Mouse (Mus musculus) embryo, embryonic 9.5 days (tissue): Measurements from ENCODE around the gene Cyp17a1.

Experiments used
- DNase-seq: peaks from one replicate; pipeline ENCODE4 v3.0.0-alpha.2; 2017; ENCODE audit errors: extremely low spot score

Cyp17a1 gene

GRCm38 (mm10) chr19:46670691-46671090 is 2.3 kb downstream of the Cyp17a1 start:
- peak; percentile 66 for DNase-seq

GRCm38 (mm10) chr19:46669802-46670201 is 3.2 kb downstream of the Cyp17a1 start:
- no peak for DNase-seq

GRCm38 (mm10) chr19:46668263-46668662 is 4.7 kb downstream of the Cyp17a1 start:
- DNase-seq: no peak

- DNase-seq: no peak
Measured at GRCm38 (mm10) chr19:46667300-46667699, 5.7 kb downstream of the Cyp17a1 start.

DNA sequence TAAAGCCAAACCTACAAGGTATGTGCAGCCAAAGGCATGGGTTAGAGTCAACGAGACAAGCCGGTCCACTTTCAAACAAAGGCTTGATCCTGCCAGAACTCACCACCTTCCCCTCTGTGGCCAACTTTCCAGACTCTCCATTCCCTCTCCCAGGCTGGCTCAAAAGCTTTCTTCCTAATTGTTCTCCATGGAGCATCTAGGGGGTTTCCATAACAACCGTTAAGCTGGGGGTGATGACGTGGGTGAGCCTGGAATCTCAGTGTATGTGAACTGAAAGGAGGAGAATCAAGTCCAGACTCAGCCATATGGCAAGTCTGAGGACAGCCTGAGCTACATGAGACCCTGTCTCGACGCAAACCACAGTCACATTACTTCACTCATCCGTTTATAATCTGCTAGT is 7.5 kb downstream of the Cyp17a1 start:
- DNase-seq: no peak

DNA sequence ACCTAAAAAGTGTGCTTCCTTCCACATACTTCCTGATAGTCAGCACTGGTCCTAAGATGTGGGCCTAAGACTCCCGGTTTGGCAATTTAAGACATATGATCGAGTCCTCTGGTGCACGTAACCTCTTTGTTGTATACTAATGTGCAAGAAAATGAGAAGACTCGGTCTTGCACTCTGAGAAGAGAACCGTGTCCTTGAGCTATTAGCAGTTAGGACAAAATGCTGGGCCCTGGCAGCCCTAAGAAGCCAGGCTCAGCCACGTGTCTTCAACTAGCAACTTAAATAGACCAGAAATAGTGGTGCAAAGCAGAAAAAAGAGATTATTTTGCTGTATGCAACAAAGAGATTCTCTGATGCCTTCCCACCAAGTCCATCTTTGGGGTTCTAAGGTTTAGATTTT is 10.2 kb downstream of the Cyp17a1 start:
- DNase-seq: no peak

- DNase-seq: no peak
Measured at GRCm38 (mm10) chr19:46662214-46662613, 10.8 kb downstream of the Cyp17a1 start.

GRCm38 (mm10) chr19:46661511-46661910 is 11.5 kb downstream of the Cyp17a1 start:
- DNase-seq: no peak

- no peak for DNase-seq
Measured at GRCm38 (mm10) chr19:46658851-46659250, 14.1 kb downstream of the Cyp17a1 start.

DNA sequence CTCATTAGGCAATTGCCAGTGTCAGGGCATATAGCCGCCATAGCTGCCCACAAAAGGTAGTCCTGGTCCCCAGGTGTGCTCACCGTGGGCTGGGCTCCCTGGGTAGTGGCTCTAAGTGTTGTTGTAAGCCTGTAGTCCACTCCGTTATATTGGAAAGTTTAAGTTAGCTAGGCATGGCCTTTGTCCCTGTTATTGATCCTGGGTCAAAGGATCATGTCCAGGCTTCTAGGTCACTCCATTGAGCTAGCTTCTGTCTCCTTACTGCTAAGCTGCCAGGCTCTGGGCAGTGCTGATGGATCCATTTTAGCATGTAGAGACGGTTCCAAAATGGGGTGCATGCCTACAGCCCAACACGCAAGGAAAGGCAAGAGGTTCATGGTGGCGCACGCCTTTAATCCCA is 14.6 kb downstream of the Cyp17a1 start:
- DNase-seq: no peak

DNA sequence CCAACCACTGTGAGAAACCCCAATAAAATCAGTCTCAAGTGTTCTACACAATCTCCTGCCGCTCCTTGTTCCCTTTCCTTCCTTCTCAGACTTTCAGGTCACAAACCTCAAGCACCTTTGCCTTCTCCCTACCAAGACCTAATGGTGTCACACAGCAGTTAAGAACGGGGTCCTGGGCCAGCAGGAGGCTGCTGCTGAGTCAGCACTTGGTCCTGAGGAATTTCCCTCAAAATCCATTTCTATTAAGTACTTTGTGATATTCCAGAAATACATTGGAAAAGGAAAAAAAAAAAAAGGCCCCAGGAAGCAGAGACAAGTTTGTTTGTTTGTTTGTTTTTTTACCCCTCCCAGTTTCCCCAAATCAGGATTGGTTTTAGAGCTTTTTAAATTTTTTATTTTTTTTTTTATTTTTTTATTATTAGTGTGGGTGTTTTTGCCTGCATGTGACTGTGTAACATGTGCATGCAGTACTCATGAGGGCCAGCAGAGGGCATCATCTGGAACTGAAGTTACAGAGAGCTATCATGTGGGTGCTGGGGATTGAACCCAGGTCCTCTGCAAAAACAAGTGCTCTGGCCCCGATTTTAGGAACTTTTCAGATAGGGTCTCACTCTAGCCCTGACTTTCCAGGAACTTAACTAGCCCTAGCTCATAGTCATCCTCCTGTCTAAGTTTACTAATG is 15.5 kb downstream of the Cyp17a1 start:
- no peak for DNase-seq

GRCm38 (mm10) chr19:46656151-46656840 is 16.7 kb downstream of the Cyp17a1 start:
- no peak for DNase-seq

GRCm38 (mm10) chr19:46655626-46656025 is 17.3 kb downstream of the Cyp17a1 start:
- no peak for DNase-seq

GRCm38 (mm10) chr19:46653616-46654235 is 19.2 kb downstream of the Cyp17a1 start:
- DNase-seq: no peak

DNA sequence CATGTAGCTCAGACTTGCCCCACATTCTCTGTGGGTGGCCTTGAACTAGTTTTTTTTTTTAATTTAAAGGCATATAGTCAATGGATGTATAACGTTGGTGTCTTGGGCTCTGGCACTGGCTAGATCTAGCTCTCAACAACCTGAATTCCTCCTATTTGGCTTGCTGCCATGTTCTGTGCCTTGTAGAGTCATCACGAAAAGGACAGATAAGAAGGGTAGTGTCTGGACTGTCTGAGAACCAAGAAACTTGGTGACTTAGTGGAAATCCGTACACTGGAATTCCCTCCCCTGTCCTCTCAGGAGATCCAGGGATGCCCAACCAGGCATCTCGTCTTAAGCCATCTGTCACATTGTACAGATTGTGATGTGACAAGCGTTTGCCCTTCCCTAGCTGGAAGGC is 19.8 kb downstream of the Cyp17a1 start:
- DNase-seq: no peak

DNA sequence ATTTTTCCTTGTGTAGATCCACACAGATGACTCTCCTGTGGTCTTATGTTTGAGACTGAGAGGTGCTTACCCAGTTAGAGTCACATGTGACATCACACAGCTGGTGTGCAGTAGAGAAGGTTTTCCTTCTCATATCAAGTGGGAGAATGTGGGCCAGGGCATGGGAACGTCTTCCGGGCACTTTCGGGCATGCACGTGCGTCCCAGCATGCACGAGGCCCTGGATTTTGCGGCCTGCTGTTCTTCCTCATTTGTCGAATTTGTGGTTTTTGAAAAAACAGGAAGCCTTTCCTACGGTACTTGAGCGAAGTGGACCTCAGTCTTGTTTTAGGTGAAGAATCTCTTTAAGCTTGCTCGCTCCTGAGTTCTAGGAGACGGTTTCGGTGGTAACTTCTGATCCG is 24.4 kb downstream of the Cyp17a1 start:
- DNase-seq: no peak

- no peak for DNase-seq
Measured at GRCm38 (mm10) chr19:46647850-46648249, 25.1 kb downstream of the Cyp17a1 start.

GRCm38 (mm10) chr19:46647254-46647653 is 25.7 kb downstream of the Cyp17a1 start:
- no peak for DNase-seq

DNA sequence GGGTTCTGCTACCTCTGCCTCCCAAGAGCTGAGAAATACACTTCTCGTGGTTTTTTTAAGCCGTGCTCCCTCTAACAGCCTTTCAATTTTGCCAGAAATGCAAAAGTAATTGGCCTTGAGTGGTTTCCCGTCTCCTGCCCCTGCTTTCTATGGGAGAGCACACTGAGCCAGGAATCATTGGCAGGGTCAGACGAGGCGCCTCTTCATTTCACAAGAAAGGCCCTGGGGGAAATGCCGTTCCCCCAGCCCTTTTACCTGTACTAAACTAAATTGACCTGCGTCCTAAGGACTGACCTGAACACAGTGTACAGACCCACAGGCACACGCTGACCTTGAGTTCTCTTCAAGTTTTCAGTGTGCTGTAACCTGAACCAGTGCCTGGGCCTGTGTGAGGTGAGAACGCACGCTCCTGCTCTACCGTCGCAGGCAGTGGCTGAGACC is 26.9 kb downstream of the Cyp17a1 start:
- no peak for DNase-seq

- no peak for DNase-seq
Measured at GRCm38 (mm10) chr19:46644793-46645602, 28.0 kb downstream of the Cyp17a1 start.

- DNase-seq: no peak
Measured at GRCm38 (mm10) chr19:46644343-46644792, 28.6 kb downstream of the Cyp17a1 start.

DNA sequence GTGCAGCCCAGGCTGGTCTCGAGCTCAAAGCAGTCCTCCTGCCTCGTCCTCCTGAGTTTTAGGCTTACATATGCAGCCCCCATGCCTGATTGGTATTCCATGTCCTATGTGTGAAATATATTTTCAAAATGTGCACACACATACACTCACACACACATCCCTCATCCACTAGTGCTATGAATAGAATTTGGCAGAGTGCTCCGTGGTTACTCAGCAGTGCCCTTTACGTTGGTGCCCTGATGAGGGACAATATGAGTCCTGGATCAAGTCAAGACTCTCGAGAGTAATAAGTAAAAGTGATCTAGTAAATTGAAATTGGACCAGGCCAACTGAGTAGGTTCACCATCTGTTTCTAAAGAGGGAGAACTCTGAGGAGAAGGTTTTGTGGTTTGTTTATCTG is 29.7 kb downstream of the Cyp17a1 start:
- no peak for DNase-seq
